Mouse (Mus musculus): ENCODE data around the gene Phf21a.

DNA sequence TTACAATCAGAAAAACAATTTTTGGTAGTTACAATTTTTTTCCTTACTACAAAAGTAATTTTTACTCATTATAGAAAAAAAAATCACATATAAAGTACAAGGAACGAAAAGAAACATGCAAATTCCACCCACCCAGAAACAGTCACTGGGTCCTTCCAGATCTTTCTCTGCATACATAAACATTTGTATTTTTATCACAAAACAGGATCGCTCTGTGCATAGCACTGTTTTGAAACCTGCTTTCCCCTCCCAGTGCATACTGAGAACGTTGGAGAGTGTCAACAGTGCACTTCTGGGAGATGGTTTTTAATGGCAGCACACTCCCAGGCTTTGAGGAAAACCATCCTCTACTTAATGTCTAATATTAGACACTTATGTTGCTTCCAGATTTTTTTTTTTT lies 25.3 kb upstream of the Phf21a start:
- TF ChIP-seq CTCF (IDR thresholded peaks at IDR 0.05; ENCODE audit: extremely low read depth, insufficient read depth, insufficient read length, insufficient replicate concordance) (no peak), POLR2A (IDR thresholded peaks at IDR 0.05; ENCODE audit: low read depth, low read length) (no peak)

All from spleen, adult 2 months (tissue).